Mouse (Mus musculus): ENCODE data around the gene Teddm1b. TPM values are rescaled to one million over a fixed set of nuclear protein-coding genes. Genes with fewer than 3 reads are reported as not detected.

Gene Teddm1b
- total RNA-seq, 1 experiment from 2014 or later, result not detected

DNA sequence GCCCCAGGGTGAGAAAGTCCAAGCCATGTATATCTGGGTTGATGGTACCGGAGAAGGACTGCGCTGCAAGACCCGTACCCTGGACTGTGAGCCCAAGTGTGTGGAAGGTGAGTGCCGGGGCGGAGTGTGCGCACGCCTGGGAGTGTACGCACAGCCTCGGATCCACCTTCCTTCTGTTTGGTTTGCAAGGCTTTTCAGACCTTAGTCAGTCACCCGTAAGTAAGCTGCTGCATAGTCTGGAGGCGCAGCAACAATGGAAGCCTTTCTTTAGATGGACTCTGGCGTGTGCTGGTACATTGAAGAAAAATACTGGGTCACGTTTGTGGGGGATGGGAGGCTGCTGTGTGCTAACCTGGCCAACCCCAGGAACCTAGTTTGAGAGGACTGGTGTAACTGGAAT, 28.9 kb downstream of the Teddm1b start:
- DNase-seq, result no peak

GRCm38 (mm10) chr1:153904236-153904635, 30.1 kb downstream of the Teddm1b start:
- no peak for DNase-seq

- no peak for DNase-seq
Measured at GRCm38 (mm10) chr1:153905884-153906283, 31.7 kb downstream of the Teddm1b start.

DNA sequence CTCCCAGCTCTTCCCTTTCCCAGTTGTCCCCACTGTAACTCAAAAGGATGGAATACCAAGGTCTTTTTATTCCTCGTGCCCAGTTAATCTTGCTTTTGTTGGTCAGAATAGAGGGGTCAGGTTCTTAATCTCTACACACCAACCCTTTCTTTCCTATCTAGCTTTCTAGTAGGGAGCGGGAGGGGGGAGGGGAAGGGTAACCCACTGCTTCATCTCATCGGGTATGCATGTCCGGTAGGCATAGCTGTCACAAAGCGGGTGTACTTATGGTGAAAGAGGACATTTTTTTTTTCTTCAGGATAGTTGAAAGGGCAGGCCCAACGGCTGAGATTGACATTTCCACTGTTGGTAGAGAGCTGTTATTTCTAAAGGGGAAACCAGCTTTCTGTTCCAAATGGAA, 34.1 kb downstream of the Teddm1b start:
- DNase-seq, result no peak

DNA sequence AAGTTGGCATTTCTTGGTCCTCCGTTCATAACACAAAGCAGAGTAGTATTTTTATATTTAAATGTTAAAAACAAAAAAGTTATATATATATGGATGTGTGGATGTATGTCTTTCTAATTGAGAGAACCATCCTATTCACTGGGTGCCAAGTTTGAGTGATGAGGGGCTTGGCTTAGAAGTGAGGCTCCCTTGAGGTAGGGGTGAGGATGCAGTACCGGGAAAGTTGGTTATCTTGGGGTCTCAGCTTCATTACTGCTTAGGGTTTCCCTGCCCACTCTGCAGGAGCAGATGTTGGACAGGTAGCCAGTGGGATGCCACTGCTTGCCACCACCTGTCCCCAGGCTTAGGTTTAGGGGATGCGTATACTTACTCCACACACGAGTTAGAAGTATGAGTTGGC, 34.6 kb downstream of the Teddm1b start:
- no peak for DNase-seq

DNA sequence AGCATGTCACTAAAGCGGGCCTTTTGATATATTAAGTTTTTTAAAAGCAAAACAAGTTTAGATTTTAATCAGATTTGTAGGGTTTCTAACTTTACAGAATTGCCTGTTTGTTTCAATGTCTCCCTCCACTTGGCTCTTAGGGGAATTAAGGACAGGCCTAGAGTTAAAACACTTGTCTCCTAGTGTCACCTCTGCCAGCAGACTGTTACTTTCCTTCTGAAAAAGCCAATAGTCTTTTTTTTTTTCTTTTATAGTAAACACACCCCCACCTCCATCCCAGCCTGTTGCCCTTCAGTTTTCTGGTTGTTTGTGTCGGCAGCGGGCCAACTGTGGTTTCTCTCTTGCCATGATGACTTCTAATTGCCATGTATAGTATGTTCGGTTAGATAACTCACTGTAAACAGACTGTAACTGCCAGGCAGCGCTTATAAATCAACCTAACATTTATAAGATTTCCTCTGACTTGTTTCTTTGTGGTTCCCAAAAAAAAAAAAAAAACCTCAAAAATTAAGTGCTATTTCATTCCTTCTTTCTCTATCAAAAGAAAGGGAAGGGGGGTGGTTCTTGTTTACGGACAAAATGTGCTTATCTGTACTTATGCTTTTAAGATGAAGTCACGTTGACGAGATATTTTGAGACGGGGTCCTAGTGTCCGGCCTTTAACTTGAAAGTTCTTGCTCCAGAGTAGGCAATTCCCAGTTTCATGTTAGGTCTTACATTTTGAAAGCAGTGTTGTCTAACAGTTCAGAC, 35.2 kb downstream of the Teddm1b start:
- DNase-seq, result no peak

- DNase-seq, result no peak
Measured at GRCm38 (mm10) chr1:153909963-153910291, 35.8 kb downstream of the Teddm1b start.

DNA sequence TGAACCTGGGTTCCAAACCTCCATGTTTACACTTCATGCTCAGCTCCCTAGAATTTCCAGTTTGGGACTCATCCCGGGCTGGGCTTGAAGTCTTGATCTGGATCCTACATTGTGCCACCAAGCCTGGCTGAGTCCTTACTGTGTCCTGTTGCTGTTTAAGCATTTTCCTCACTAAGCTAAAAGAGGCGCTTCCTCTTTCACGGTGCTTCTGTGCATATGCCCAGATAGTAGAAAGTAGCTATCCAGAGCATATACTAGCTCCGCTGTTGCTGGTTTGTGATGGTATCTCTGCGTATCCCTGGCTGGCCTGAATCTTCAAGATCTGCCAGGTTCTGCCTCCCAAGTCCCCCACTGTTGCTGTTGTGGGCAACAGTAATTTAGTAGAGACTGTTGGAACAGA, 36.3 kb downstream of the Teddm1b start:
- no peak for DNase-seq

DNA sequence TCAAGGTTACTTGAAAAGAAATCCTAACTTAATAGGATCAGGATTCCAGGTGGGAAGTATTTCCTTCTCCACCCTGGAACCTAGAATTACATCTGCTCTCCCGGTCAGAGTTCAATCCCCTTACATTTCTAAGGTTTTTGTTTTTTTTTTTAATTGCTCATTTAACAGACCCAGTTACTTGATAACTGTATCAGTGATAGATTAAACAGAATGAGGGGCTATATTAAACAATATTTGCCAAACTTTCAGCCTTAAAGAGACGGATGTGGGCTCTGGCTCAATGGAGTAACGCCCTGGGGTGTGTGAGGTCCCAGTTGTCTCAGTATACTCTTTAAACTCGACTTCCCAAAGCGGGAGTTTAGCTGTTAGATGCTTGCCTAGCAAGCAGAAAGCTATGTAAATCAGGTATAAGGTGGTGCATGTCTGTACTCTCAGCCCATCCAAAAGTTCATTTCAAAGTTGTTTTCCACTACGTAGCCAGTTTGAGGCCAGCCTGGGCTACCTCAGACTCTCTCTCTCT, 37.2 kb downstream of the Teddm1b start:
- DNase-seq, result no peak

DNA sequence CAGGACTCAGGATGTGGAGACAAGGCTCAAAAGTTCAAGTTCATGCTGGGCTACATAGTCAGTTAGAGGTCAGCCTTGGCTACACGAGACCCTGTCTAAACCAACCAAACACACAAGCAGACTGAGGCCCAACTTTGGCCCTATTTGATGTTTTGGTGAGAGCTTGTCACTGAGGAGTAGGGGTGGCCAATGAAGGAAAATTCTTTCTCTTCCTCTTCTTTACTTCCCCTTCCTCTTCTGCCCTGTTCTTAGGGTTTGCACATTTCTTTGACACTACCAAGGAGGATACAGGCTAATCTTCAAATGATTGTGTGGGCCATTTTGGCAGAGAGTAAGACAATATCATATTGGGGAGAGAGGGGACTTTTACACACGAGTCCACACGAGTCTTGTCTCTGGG, 39.7 kb downstream of the Teddm1b start:
- no peak for DNase-seq

DNA sequence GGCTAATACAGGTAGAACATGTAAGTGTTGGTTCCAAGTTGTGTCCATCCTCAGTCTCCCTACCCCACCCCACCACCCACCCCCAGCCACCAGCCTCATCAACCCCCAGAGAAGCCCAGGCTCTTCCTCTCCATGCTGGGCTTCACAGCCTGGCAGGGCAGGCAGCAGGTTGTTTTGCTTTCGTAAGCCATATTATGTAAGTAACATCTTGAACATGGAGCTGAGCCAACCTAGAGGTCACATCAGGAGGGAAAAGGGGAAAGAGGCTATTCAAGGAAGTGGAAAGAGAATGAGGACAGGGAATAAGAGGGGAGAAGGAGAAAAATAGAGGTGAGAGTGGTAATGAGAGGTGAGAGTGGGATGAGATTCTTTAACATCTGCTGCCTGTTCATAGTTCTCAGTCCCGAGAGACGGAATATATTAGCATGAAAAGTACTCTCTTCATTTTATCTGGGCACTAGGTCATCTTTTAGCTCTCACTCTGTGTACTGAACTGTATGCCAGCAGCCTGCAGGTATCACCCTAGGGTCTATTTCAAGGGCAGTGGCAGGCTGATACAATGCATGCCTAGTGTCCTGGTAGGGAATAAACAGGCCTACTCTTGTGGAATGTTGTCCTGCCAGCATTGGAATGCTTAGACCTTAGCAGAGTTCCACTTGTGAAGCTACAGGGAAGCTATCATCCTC, 44.5 kb downstream of the Teddm1b start:
- no peak for DNase-seq

DNA sequence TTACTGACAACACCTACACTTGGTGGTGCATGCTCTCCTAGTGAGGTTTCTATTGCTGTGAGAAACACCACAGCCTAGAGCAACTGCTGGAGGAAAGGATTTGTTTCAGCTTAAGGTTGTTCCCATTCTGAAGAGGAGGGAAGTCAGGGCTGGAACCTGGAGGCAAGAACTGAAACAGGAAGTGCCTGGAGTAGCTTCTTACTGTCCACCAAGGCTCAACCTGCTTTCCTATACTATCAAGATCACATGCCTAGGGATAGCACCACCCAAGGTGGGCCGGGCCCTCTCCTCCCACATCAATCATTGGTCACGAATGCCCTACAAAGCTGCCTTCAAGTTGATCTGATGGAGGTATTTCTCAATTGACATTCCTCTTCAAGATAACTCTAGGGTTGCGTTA, 47.5 kb downstream of the Teddm1b start:
- DNase-seq, result no peak

- peak; percentile 64 for DNase-seq
Measured at GRCm38 (mm10) chr1:153922571-153923021, 48.5 kb downstream of the Teddm1b start.

- no peak for DNase-seq
Measured at GRCm38 (mm10) chr1:153924395-153925385, 50.5 kb downstream of the Teddm1b start.

Small RNA genes lying within 50 kb of the gene (microRNA-seq; reads per million reads assigned to microRNA genes)
- gene Mir8114, result 17.5 to 23.2 reads per million in 2 experiments

Other genes starting within 250 kb of the Teddm1b start
- 0.07 and 0.41 TPM in 2 replicates for gene Rgs8, start 221.3 kb upstream of the Teddm1b start, total RNA-seq (2021)
- gene Rgs16, start 134.0 kb upstream of the Teddm1b start, total RNA-seq (2021), result 2.9 TPM in 2 replicates
- gene Rnasel, start 124.9 kb upstream of the Teddm1b start, total RNA-seq (2021), result 10.0 and 13.1 TPM in 2 replicates
- gene Rgsl1, start 30.2 kb upstream of the Teddm1b start, total RNA-seq (2021), result 0.30 TPM in 1 of 2 replicates, not detected in the other
- gene Teddm1a, start 17.4 kb downstream of the Teddm1b start, total RNA-seq (2021), result not detected in 2 replicates
- 950 and 1,478 TPM in 2 replicates for gene Glul, start 25.6 kb downstream of the Teddm1b start, total RNA-seq (2021)
- gene Teddm2, start 25.9 kb downstream of the Teddm1b start, total RNA-seq (2021), result 0.26 and 0.53 TPM in 2 replicates

Data from adrenal gland, postnatal 14 days (tissue).